Mouse (Mus musculus) frontal cortex, adult 2 months (tissue): ENCODE measurements around the gene Spred2. TPM values are rescaled to one million over a fixed set of nuclear protein-coding genes. Genes with fewer than 3 reads are reported as not detected.

Experiments used
- DNase-seq, 2 experiments: peaks; one replicate each; pipeline ENCODE4 v3.0.0; 2022; ENCODE audit warnings: low spot score in 1 of 2; ENCODE audit errors: extremely low spot score in 1 of 2
- polyA plus RNA-seq: library from polyadenylated mRNA; depleted of rRNA; stranded (reverse); fragments of >200 nt; gene quantifications from 2 replicates; pipeline ENCODE4 v1.2.3, GENCODE M21; 2012

Spred2 gene
- polyA plus RNA-seq, 1 experiment = 41.5 TPM

GRCm38 (mm10) chr11:19924757-19925148 is 578 bp downstream of the Spred2 start:
- DNase-seq = peak in 1 of 2 experiments; percentile 43

DNA sequence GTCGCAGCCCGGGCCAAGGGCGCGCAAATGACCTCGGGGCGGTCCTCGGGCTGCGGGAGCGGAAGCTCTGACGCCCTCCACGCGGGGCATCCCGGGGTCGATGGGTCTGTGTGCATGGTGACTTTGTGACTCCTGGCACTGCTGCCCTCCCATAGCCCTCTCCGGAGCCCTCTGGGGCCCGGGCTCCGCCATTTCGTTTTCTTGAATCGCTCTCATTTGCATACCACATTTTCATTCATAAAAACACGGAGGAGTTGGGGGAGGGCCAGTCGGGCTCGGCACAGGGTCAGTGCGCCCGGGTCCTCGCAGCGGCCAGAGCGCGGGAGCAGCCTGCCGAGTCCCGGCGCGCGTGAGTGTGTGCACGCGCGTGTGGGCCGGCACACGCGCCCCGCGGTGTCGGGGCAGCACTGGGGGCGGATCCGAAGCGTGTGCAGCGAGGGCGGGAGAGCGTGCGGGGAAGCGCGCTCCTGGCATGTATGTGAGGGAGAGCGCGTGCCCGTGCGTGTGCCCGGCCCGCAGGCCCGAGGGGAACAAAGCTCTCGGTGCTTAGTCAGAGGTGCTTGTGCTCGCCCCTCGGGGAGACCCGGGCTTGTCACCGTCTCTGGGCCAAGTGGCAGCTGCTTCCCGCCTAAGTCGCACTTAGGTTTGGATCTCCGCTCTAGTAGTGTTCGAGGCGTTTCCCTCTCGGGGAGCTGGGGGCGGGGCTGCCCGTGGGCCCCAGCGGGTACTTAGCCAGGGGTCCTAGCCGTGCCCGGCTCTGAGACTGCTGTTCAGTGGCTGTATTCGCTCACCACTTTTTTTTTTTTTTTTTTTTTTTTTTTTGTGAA is 1.2 kb downstream of the Spred2 start:
- peak; percentile 56 to 72 for DNase-seq

GRCm38 (mm10) chr11:19925976-19926842 is 2.0 kb downstream of the Spred2 start:
- peak in 1 of 2 experiments; percentile 43 for DNase-seq

- no peak for DNase-seq
Measured at GRCm38 (mm10) chr11:19926843-19927120, 2.6 kb downstream of the Spred2 start.

DNA sequence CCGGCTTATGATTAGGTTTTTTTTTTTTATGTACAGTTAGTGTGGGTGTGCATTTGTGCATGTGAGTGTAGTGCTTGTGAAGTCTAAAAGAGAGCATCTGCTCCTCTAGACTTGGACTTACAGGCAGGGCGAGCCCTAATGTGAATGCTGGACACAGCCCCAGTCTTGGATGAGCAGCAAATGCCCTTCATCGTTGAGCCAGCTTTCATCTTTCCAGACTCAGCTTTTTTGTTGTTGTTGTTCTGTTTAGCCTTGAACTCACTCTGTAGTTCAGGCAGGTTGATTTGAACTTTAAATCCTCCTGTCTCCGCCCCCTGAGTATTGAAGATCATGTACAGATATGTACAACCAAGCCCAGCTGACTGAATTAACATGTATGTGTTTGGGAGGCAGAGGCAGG is 4.5 kb downstream of the Spred2 start:
- no peak for DNase-seq

DNA sequence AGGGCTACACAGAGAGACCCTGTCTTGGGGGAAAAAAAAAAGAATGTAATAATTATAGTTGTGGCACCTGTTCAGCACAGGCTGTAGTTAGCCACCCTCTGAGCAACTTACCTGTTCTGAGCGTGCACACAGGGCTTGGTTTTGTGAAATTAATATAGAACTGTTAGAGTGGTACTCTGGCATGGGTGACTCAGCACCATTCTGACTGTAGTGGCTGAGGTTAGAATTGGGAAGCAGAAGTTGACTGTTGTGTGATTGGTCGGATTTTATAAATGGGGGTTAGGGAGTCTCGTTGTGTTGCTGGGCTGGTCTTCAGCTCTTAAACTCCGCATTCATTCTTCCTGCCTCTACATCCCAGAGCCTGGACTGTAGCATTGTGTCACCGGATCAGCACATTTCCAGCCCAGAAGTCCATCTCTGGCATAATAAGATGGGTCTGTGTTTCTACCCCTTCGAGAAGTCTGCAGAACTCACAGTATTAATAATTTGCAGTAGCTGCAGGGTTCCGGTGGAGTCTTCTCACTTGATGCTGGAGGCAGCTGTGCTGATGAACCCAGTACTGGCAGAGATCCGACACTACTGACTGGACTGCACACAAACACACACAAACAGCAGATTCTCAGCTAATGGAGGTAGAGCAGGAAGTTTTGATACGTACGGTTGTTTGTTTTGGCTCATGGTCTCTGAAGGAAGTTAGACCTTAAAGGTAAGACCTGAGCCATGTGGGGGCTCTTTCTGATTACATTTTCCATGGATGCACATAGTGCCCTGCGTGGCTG is 5.1 kb downstream of the Spred2 start:
- no peak for DNase-seq

GRCm38 (mm10) chr11:19931569-19932230 is 7.5 kb downstream of the Spred2 start:
- DNase-seq = no peak

GRCm38 (mm10) chr11:19932983-19933511 is 8.9 kb downstream of the Spred2 start:
- DNase-seq = no peak

DNA sequence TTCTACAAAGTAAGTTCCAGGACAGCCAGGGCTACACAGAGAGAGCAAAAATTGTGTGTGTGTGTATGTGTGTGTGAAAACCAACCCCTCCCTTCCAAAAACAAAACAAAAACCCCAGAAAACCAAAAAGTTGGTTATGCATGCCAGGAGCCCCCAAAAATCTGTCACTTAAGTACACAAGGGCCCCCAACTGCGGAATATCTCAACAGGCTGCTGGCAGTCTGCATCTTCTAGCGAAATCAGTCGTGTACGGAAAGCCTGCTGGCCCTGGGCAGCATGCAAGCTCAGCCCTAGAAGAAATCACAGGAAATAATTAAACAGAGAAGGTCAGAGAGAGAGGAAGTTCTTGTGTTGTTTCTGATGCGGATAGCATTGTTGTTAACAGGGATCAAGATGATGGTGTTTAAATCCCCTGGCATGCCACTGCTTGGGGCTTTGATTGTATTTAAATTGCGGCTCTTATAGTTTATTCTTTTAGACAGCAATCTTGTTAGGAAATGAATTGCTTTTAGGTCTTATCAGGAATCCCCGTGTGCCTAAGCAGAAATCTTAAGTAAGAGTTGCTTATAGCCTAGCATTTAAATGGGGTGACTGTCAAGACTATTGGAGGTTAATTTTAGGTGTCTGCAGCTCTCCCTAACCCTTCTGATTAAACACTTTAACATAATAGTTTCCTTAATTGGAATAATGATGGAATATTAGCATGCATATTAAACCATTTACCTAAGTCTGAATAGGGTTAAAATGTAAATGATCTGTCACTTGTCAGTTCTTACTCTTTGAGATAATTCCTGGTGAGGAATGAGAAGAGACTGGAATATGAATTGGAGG is 11.6 kb downstream of the Spred2 start:
- no peak for DNase-seq

DNA sequence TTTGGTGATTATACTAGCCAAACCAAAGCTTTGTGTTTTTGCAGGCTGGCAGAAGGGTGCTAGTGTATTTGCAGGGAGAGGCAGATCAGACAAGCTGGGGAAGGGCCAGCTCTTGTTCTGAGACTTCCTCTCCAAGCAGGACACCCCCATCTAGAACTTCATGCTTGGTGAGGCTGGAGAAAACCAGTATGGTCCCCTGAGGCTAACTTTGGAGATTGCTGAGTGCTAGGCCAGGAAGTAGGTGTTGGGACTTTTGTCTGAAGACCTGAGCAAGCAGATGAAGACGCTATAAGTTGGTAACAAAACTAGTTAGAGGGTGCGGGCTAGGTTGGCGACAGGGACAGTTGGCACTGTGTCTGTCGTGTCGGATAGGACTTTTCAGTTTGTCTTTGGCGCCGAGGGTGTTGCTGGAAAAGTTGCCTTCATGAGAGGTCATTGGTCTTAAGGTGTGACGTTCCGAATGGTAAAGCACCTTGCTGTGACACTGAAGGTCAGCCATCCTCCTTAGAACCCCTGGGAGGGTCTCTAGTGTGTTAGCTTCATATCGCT is 14.4 kb downstream of the Spred2 start:
- DNase-seq = no peak

GRCm38 (mm10) chr11:19939305-19939730 is 15.1 kb downstream of the Spred2 start:
- peak in 1 of 2 experiments; percentile 43 for DNase-seq

DNA sequence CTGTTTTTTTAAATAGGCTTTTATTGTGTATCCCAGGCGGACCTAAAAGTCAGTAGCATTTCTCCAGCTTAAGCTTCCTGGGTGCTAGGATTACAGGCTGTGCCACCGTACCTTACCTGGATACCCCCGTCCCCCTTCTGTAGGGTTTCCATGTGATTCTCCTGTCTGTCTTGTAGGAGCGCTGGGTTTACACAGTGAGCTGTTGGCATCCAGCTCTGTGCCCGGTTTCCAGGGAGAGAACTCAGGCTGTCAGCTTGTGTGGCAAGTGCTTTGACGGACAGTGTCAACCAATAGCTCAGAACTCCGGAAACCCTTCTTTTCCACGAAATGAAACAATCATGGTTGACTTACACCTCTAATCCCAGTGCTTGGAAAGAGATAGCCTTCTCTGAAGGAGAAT is 15.7 kb downstream of the Spred2 start:
- no peak for DNase-seq

- no peak for DNase-seq
Measured at GRCm38 (mm10) chr11:19941156-19941777, 17.1 kb downstream of the Spred2 start.

DNA sequence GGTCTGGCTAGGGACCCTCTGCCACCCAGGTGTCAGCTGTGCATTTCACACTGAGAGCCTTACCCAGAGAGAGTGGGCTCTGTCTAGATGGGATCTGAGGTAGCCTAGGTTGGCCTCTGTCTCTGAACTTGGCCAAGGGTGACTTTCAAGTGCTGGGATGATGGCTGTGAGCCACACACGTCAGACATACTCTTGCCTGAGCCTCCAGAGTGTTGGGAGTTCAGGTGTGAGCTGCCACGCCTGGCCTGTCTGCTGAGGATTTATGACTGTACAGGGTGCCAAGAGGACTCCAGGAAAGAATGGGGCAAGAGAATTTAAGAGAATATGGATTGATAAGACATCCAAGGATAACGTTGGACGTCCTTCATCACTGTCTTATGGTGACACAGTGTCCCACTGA is 17.8 kb downstream of the Spred2 start:
- DNase-seq = no peak

DNA sequence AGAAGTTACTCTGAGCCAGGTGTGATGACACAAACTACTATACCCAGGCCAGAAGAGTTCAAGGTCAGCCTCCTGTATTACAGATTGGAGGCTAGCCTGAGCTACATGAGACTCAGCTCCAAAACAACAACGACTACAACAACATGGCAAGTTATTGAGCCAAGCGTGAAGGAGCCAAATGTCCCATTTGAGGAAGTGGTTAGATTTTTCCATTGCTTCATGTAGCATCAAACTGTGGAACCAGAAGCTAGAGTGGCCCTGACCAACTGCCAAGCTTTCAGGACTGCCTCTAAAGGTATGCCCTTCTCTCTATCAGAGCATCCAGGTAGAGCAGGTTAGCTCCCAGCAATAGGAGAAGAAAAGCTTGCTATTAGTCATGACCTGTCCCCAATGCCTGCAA is 19.6 kb downstream of the Spred2 start:
- DNase-seq = no peak

GRCm38 (mm10) chr11:19944701-19945100 is 20.5 kb downstream of the Spred2 start:
- DNase-seq = peak; percentile 37 to 63

- DNase-seq = no peak
Measured at GRCm38 (mm10) chr11:19946721-19947120, 22.5 kb downstream of the Spred2 start.

- DNase-seq = peak; percentile 59 to 64
Measured at GRCm38 (mm10) chr11:19947626-19948135, 23.5 kb downstream of the Spred2 start.
